Mouse (Mus musculus) olfactory bulb, adult 2 months (tissue): ENCODE measurements at regions not wholly inside any gene's neighbourhood (a gene's known extent, or its start where the extent isn't known, plus 50 kb on each side); places are given as distances from the start of the nearest gene placed in this dataset.

Experiments used
- H3K27ac ChIP-seq: fragments of 200-500 bp; 2 replicates; pipeline ENCODE4 v1.5.1; 2012; ENCODE audit warnings: low read depth, low read length; ENCODE audit not compliant: insufficient read depth
- H3K4me1 ChIP-seq: fragments of 200-500 bp; 2 replicates; pipeline ENCODE4 v1.6.1; 2012; ENCODE audit warnings: low read length; ENCODE audit not compliant: control insufficient read depth, insufficient read depth
- H3K4me3 ChIP-seq: fragments of 200-500 bp; 2 replicates; pipeline ENCODE4 v1.5.1; 2012; ENCODE audit warnings: mild to moderate bottlenecking, low read depth, low read length, moderate library complexity; ENCODE audit not compliant: insufficient read depth
- CTCF ChIP-seq: fragments of 200-500 bp; IDR thresholded peaks from 2 replicates; pipeline ENCODE4 v1.5.1; 2012; ENCODE audit warnings: low read depth, mild to moderate bottlenecking, low read length, moderate library complexity; ENCODE audit not compliant: insufficient read depth
- POLR2A ChIP-seq: fragments of 200-500 bp; IDR thresholded peaks from 2 replicates; pipeline ENCODE4 v1.6.1; 2012; ENCODE audit warnings: mild to moderate bottlenecking, low read depth, low read length, moderate library complexity; ENCODE audit not compliant: insufficient read depth
- WGBS: fragments of 180-500 bp; shearing (Covaris S2); methylation state at CpG from one replicate; pipeline ENCODE4 v1.1.7; 2018; 5-methylcytosine and 5-hydroxymethylcytosine counted together

DNA sequence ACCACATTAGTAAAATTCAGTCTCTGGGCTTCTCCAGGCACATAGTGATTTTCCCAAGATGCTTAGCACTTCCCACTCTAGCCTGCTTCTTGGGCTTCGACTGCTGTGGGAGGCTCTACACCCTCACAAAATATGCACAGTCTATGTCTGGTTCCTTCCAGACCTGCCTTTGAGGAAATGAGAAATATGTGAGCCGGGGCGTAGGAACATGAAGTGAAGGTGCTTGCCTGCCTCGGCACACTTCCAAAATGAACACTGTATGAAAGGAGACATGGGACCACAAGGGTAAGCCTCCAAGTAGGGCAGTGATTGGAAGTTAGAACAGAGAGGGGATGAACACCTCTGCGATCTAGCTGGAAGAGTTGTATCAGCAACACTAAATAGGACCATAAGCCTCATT, 54.5 kb downstream of the Gm10260 start:
- no peak overlapping the region for H3K4me3 ChIP-seq
- 89% methylated on average over 5 of the region's 5 CpGs for WGBS
- no peak overlapping the region for H3K27ac ChIP-seq
- no peaks in the 10 kb centered on the region for H3K4me1 ChIP-seq
- TF ChIP-seq POLR2A (no peak), CTCF (no peak)

DNA sequence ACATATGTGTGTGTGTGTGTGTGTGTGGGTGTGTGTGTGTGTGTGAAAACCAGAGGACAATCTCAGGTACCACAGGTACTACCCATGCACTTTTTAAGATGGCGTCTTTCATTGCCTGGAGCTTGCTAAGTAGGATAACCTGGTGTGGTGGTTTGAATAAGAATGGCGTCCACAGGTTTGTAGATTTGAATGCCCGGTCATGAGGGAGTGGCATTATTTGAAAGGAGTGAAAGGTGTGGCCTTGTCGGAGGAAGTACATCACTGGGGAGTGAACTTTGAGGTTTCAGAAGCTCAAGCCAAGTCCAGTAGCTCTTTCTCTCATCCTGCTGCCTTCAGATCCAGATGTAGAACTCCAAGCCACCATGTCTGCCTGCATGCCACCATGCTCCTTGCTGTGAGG, 55.9 kb downstream of the Gm10260 start:
- H3K4me1 ChIP-seq: no peaks in the 10 kb centered on the region

DNA sequence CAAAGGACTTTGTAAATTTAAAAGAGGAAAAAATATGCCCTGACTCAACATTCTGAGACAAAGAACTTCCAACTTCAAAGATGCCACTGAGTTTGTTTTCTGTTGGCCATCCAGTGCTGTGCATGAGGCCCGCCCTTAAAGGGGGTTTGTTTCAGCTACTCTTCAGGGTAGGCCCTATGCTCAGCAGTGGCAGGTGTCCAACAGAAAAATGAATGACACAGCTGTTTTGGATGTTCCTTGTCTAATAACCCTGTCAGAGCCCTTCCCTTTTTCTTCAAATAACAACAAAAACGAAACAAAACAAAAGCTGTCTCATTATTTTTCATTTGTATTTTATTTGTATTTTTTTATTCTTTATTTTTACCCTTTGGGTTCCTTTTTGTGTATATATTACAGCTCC, 61.5 kb downstream of the Gm10260 start:
- H3K4me1 ChIP-seq: no peaks in the 10 kb centered on the region
- WGBS: 83% methylated on average over 2 of the region's 2 CpGs
- no peak overlapping the region for H3K4me3 ChIP-seq
- TF ChIP-seq CTCF (no peak), POLR2A (no peak)
- H3K27ac ChIP-seq: no peak overlapping the region

More for the DNA sequence above, 55.9 kb downstream of the Gm10260 start:
- WGBS: 95% methylated on average over 4 of the region's 4 CpGs
- no peak for TF ChIP-seq CTCF
- TF ChIP-seq POLR2A: no peak
- H3K4me3 ChIP-seq: no peak overlapping the region
- H3K27ac ChIP-seq: no peak overlapping the region

DNA sequence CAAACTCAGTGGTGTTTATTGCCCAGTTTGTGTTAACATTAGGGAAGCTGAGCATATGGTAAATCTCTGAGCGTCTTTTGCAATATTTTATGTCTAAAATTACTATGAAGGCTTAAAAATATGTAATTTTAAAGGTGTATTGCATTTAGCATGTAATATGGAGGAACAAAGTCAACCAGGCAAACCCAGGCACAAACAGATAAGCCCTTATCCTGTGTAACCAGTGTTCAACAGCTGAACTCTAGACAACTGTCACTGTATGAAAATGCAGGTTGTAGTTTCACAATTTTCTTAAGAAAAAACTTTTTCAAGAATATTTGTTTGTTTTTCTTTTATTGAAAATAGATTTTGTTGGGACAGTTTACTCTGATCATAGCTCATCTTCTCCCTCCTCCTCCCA, 62.1 kb downstream of the Gm10260 start:
- no peak overlapping the region for H3K4me3 ChIP-seq
- H3K27ac ChIP-seq: no peak overlapping the region
- no peaks in the 10 kb centered on the region for H3K4me1 ChIP-seq
- WGBS: 98% methylated on average over 1 of the region's 1 CpGs
- TF ChIP-seq POLR2A (no peak), CTCF (no peak)

DNA sequence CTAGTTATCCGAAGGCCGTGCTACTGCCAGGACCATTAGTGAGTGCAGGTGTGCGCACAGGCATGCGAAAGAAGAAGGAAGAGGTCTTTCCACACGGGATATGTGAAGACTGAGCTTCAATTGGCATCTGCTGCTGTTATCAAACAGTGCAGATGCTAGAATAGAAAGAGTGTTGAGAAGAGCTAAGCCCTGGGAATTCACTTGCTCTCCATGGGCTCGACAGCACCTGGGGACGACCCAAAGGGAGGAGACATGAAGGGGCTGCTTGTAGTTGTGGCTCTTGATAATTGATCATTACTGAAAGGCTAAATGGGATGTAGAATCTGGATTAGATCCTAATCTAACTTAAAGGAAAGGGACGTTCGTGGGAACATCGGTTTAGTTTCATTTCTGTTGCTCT, 63.2 kb downstream of the Gm10260 start:
- no peaks in the 10 kb centered on the region for H3K4me1 ChIP-seq
- no peak for TF ChIP-seq POLR2A
- TF ChIP-seq CTCF: no peak
- 88% methylated on average over 10 of the region's 10 CpGs for WGBS
- H3K27ac ChIP-seq: no peak overlapping the region
- no peak overlapping the region for H3K4me3 ChIP-seq

DNA sequence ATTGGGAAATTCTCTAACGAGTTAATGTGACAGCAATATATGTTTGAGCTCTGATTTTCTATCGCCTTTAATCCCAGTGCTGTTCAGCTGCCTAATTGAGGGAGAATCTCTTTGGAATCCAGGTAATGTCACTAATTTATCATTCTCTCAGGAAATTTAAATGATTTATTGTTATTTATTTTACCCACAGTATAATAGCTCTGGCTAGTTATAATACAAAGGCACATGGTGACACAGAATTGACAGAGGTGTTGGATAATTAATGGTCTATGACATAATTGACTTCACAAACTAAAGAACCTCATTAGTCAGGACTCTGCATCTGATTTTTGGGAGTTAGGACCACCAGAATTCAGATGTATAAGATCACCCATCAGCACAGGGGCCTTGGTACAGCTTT, 65.4 kb downstream of the Gm10260 start:
- no peaks in the 10 kb centered on the region for H3K4me1 ChIP-seq
- no peak overlapping the region for H3K4me3 ChIP-seq
- TF ChIP-seq CTCF (no peak), POLR2A (no peak)
- 83% methylated on average over 2 of the region's 2 CpGs for WGBS
- H3K27ac ChIP-seq: no peak overlapping the region

DNA sequence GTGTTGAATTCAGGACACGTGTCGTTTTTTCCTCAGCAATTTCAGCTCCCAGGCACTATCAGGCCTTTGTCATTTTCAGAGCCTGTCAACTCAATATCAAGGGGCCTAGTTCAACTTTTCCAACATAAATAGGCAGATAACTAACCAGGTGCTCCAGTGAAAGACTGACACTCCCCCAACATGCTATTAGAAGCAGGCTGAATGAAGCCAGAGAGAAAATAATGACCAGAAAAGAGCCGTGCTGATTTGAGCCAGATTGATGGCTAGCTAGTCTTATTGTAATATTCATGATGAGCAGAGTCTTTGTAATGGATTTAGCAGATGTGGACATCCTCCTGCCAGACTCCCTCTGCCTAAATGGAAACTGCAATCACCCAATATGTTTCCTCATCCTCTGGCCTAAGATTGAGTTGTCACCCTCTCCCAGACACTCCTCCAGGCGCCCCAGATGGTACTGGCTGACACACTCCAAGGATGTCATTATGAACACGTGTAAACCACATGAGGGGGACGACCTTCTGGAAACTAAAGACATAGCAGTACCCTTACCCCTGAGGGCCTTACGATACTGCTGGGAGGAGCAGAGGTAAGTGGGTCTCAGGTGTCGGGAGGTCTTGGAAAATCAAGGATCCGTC, 66.0 kb downstream of the Gm10260 start:
- Histone ChIP-seq H3K27ac (no peak overlapping the region), H3K4me1 (no peaks in the 10 kb centered on the region), H3K4me3 (no peak overlapping the region)
- WGBS: 72% methylated on average over 9 of the region's 9 CpGs
- TF ChIP-seq CTCF: no peak

DNA sequence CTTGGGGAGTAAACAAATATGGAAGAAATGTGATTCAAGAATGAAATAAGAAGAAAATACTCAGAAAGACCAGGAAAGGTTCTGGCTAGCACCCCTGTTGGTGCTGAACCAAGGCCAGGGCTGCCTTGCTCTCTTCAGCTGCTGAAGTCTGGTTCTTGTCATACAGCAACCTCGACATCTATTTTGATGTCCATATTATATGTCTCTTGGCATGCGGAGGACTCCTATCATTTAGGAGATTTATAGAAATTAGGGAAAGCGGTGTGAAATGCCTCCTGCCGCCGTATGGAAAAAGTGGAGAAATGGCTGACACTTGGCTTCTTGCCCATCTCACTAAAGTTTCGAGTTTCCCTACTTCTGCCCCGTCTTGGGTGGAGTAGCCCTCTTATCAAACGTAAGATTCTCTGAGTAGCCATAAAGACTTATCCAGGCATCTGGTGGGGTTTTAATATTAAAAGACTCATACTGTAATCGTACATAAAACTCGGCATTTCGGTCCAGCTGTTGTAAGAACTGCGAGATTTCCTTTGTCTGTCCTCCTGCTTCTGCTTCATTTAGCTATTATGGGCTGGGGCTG, 72.0 kb downstream of the Gm10260 start:
- Histone ChIP-seq H3K4me1 (no peaks in the 10 kb centered on the region), H3K4me3 (no peak overlapping the region), H3K27ac (no peak overlapping the region)
- WGBS: 96% methylated on average over 12 of the region's 12 CpGs
- TF ChIP-seq CTCF (no peak), POLR2A (no peak)

DNA sequence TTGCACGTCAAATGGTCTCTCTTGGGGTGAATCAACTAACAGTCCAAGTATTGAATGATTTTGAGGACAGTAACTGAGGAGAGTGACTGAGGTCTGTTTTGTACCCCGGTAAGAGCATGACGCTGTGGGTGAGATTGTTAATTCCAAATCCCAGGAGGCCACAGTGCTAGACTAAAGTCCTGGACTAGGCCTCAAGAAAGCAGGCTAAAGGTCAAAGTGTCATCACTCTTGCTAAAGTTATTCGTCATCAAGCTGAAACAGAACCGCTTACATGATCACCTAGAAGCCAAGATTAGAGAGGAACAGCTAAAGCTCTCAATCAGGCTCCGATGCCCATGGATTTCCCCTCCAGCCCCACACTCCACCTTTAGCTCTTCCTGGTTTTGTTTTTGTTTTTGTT, 76.6 kb downstream of the Gm10260 start:
- Histone ChIP-seq H3K4me1 (no peaks in the 10 kb centered on the region), H3K4me3 (no peak overlapping the region), H3K27ac (no peak overlapping the region)
- WGBS: 98% methylated on average over 6 of the region's 6 CpGs
- TF ChIP-seq CTCF: no peak
- TF ChIP-seq POLR2A: no peak

DNA sequence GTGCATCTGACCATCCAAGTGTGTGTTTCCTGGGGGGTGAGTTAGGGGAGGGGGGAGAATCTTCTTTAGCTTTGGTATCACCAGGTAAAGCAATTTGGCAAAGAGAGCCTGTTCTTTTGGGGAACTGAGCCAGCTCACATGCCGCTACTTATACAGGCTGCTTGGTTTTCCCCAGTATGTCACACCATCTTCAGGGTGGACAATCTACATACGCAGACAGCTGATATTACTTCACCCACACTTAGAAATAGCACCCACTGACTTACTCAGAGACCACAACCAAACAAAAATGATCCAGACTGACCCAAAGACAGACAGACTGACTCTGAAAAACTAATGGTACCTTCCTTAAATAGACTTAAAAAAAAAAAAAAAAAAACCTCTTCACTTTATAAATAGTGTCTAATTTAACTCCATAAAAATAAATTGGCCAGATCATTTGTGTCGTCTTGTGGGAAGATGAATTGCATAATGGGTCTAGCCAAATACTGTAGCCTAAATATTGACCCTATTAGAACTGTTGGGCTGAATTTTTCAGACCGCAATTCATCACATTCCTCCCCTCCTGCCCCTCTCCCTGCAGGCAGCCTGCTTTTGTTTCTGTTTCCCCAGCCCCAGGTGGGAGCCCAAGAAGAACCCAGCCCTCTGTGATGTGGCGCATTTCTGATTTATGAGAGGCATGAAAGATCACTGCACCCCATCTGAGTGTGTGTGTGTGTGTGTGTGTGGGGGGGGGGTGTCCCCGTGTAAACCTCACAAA, 79.0 kb downstream of the Gm10260 start:
- TF ChIP-seq POLR2A: no peak
- no peak for TF ChIP-seq CTCF
- no peak overlapping the region for H3K27ac ChIP-seq
- H3K4me3 ChIP-seq: no peak overlapping the region
- WGBS: 77% methylated on average over 6 of the region's 6 CpGs
- no peaks in the 10 kb centered on the region for H3K4me1 ChIP-seq
